Mouse (Mus musculus): ENCODE data around the gene Suv39h2. TPM values are rescaled to one million over a fixed set of nuclear protein-coding genes. Genes with fewer than 3 reads are reported as not detected.

The Suv39h2 gene
- polyA plus RNA-seq, 1 experiment from 2014 or later: 31.2 TPM

GRCm38 (mm10) chr2:3473891-3474290 lies 940 bp downstream of the Suv39h2 start:
- no peaks in the 10 kb centered on the region for H3K27me3 ChIP-seq
- peak overlapping the region; percentile 68 for H3K4me2 ChIP-seq (replicated peaks)
- peak overlapping the region; percentile 82 for H3K9ac ChIP-seq
- H3K9me3 ChIP-seq: no peaks in the 10 kb centered on the region
- no peak for ATAC-seq (ENCODE audit: insufficient number of reproducible peaks, insufficient read depth, low FRiP score, low TSS enrichment)
- peaks cover 10% of the 10 kb centered on the region for H3K4me1 ChIP-seq
- peak overlapping the region; percentile 95 for H3K27ac ChIP-seq
- 1% methylated on average over 12 of the region's 12 CpGs for WGBS
- peak overlapping the region; percentile 90 for H3K4me3 ChIP-seq
- peaks cover 4% of the 10 kb centered on the region; the same call in 1 of the 2 replicates for H3K36me3 ChIP-seq

GRCm38 (mm10) chr2:3456590-3456989 lies 18.2 kb downstream of the Suv39h2 start:
- Histone ChIP-seq H3K4me2 (replicated peaks) (no peak overlapping the region), H3K4me3 (no peak overlapping the region), H3K27ac (no peak overlapping the region), H3K4me1 (no peaks in the 10 kb centered on the region), H3K9me3 (no peaks in the 10 kb centered on the region), H3K9ac (no peak overlapping the region), H3K27me3 (no peaks in the 10 kb centered on the region), H3K36me3 (peaks cover 40% of the 10 kb centered on the region)
- ATAC-seq (ENCODE audit: insufficient number of reproducible peaks, insufficient read depth, low FRiP score, low TSS enrichment): no peak
- 78% methylated on average over 4 of the region's 4 CpGs for WGBS

- no peak for ATAC-seq (ENCODE audit: insufficient number of reproducible peaks, insufficient read depth, low FRiP score, low TSS enrichment)
- H3K4me3 ChIP-seq: no peak overlapping the region
- peaks cover 35% of the 10 kb centered on the region for H3K36me3 ChIP-seq
- no peak overlapping the region for H3K27ac ChIP-seq
- no peaks in the 10 kb centered on the region for H3K27me3 ChIP-seq
- H3K4me2 ChIP-seq (replicated peaks): no peak overlapping the region
- H3K9me3 ChIP-seq: no peaks in the 10 kb centered on the region
- no peak overlapping the region for H3K9ac ChIP-seq
- no peaks in the 10 kb centered on the region for H3K4me1 ChIP-seq
- 93% methylated on average over 3 of the region's 3 CpGs for WGBS
These were observed 21.7 kb downstream of the Suv39h2 start for GRCm38 (mm10) chr2:3453096-3453495.

GRCm38 (mm10) chr2:3449431-3449830 lies 25.4 kb downstream of the Suv39h2 start:
- Histone ChIP-seq H3K4me1 (no peaks in the 10 kb centered on the region), H3K9ac (no peak overlapping the region), H3K27me3 (no peaks in the 10 kb centered on the region), H3K4me3 (no peak overlapping the region), H3K4me2 (replicated peaks) (no peak overlapping the region), H3K36me3 (peaks cover 17% of the 10 kb centered on the region), H3K9me3 (no peaks in the 10 kb centered on the region), H3K27ac (no peak overlapping the region)
- no peak for ATAC-seq (ENCODE audit: insufficient number of reproducible peaks, insufficient read depth, low FRiP score, low TSS enrichment)
- WGBS: 83% methylated on average over 2 of the region's 2 CpGs

GRCm38 (mm10) chr2:3445984-3446383 lies 28.8 kb downstream of the Suv39h2 start:
- H3K4me2 ChIP-seq (replicated peaks): no peak overlapping the region
- no peak overlapping the region for H3K9ac ChIP-seq
- no peak for ATAC-seq (ENCODE audit: insufficient number of reproducible peaks, insufficient read depth, low FRiP score, low TSS enrichment)
- no peak overlapping the region for H3K4me3 ChIP-seq
- no peaks in the 10 kb centered on the region for H3K27me3 ChIP-seq
- H3K9me3 ChIP-seq: no peaks in the 10 kb centered on the region
- 92% methylated on average over 4 of the region's 4 CpGs for WGBS
- H3K36me3 ChIP-seq: peaks cover 5% of the 10 kb centered on the region
- no peaks in the 10 kb centered on the region for H3K4me1 ChIP-seq
- no peak overlapping the region for H3K27ac ChIP-seq

GRCm38 (mm10) chr2:3444206-3444605 lies 30.6 kb downstream of the Suv39h2 start:
- WGBS: 82% methylated on average over 7 of the region's 7 CpGs
- Histone ChIP-seq H3K27ac (no peak overlapping the region), H3K36me3 (peaks cover 5% of the 10 kb centered on the region; the same call in 1 of the 2 replicates), H3K27me3 (no peaks in the 10 kb centered on the region), H3K9ac (no peak overlapping the region), H3K9me3 (no peaks in the 10 kb centered on the region), H3K4me1 (no peaks in the 10 kb centered on the region), H3K4me2 (replicated peaks) (no peak overlapping the region), H3K4me3 (no peak overlapping the region)
- ATAC-seq (ENCODE audit: insufficient number of reproducible peaks, insufficient read depth, low FRiP score, low TSS enrichment): no peak

- Histone ChIP-seq H3K36me3 (no peaks in the 10 kb centered on the region), H3K4me3 (no peak overlapping the region), H3K4me2 (replicated peaks) (no peak overlapping the region), H3K9me3 (no peaks in the 10 kb centered on the region), H3K4me1 (no peaks in the 10 kb centered on the region), H3K9ac (no peak overlapping the region), H3K27ac (no peak overlapping the region), H3K27me3 (no peaks in the 10 kb centered on the region)
- no peak for ATAC-seq (ENCODE audit: insufficient number of reproducible peaks, insufficient read depth, low FRiP score, low TSS enrichment)
- WGBS: 46% methylated on average over 7 of the region's 7 CpGs
These were observed 36.9 kb downstream of the Suv39h2 start for GRCm38 (mm10) chr2:3437956-3438355.

- 88% methylated on average over 6 of the region's 6 CpGs for WGBS
- Histone ChIP-seq H3K4me1 (no peaks in the 10 kb centered on the region), H3K9ac (no peak overlapping the region), H3K4me2 (replicated peaks) (no peak overlapping the region), H3K4me3 (no peak overlapping the region), H3K36me3 (no peaks in the 10 kb centered on the region), H3K27me3 (no peaks in the 10 kb centered on the region), H3K9me3 (no peaks in the 10 kb centered on the region), H3K27ac (no peak overlapping the region)
- ATAC-seq (ENCODE audit: insufficient number of reproducible peaks, insufficient read depth, low FRiP score, low TSS enrichment): no peak
These were observed 39.3 kb downstream of the Suv39h2 start for GRCm38 (mm10) chr2:3435369-3436061.

GRCm38 (mm10) chr2:3430956-3431355 lies 43.9 kb downstream of the Suv39h2 start:
- ATAC-seq (ENCODE audit: insufficient number of reproducible peaks, insufficient read depth, low FRiP score, low TSS enrichment): no peak
- no peak overlapping the region for H3K4me3 ChIP-seq
- no peak overlapping the region for H3K4me2 ChIP-seq (replicated peaks)
- H3K27me3 ChIP-seq: no peaks in the 10 kb centered on the region
- H3K9ac ChIP-seq: no peak overlapping the region
- no peaks in the 10 kb centered on the region for H3K4me1 ChIP-seq
- H3K9me3 ChIP-seq: no peaks in the 10 kb centered on the region
- no peak overlapping the region for H3K27ac ChIP-seq
- 74% methylated on average over 9 of the region's 9 CpGs for WGBS
- no peaks in the 10 kb centered on the region for H3K36me3 ChIP-seq

GRCm38 (mm10) chr2:3424579-3424910 lies 50.3 kb downstream of the Suv39h2 start:
- no peaks in the 10 kb centered on the region for H3K36me3 ChIP-seq
- H3K4me3 ChIP-seq: peak overlapping the region; percentile 54
- peak overlapping the region; percentile 42 for H3K9ac ChIP-seq
- peak overlapping the region; percentile 85 for H3K4me2 ChIP-seq (replicated peaks)
- no peak overlapping the region for H3K27ac ChIP-seq
- peaks cover 10% of the 10 kb centered on the region; the same call in 1 of the 2 replicates for H3K4me1 ChIP-seq
- no peaks in the 10 kb centered on the region for H3K27me3 ChIP-seq
- WGBS: 8% methylated on average over 9 of the region's 10 CpGs
- ATAC-seq (ENCODE audit: insufficient number of reproducible peaks, insufficient read depth, low FRiP score, low TSS enrichment): no peak
- no peaks in the 10 kb centered on the region for H3K9me3 ChIP-seq

- H3K4me3 ChIP-seq: peak within 1 kb of the TSS; percentile 54
- WGBS: 1% methylated on average over 29 of the region's 29 CpGs
- peaks cover 10% of the 10 kb centered on the region; the same call in 1 of the 2 replicates for H3K4me1 ChIP-seq
- H3K4me2 ChIP-seq (replicated peaks): peak within 1 kb of the TSS; percentile 85
- H3K9ac ChIP-seq: peak within 1 kb of the TSS; percentile 42
- H3K27ac ChIP-seq: no peak within 1 kb of the TSS
- peak; percentile 96 for ATAC-seq (ENCODE audit: insufficient number of reproducible peaks, insufficient read depth, low FRiP score, low TSS enrichment)
- no peaks in the 10 kb centered on the region for H3K27me3 ChIP-seq
- H3K9me3 ChIP-seq: no peaks in the 10 kb centered on the region
- no peaks in the 10 kb centered on the region for H3K36me3 ChIP-seq
These were observed 50.8 kb downstream of the Suv39h2 start, which contains the start of gene Dclre1c for GRCm38 (mm10) chr2:3423841-3424578. TSS of gene Dclre1c (plus strand) at chr2:3424131.

GRCm38 (mm10) chr2:3422548-3422947 lies 52.3 kb downstream of the Suv39h2 start, which contains the start of gene Meig1:
TSS of gene Meig1 (minus strand) at chr2:3422648.
- no peak within 1 kb of the TSS for H3K27ac ChIP-seq
- H3K4me3 ChIP-seq: no peak within 1 kb of the TSS
- peaks cover 10% of the 10 kb centered on the region; the same call in 1 of the 2 replicates for H3K4me1 ChIP-seq
- H3K9ac ChIP-seq: no peak within 1 kb of the TSS
- peak within 1 kb of the TSS; percentile 85; the same call in 1 of the 2 replicates for H3K4me2 ChIP-seq (replicated peaks)
- WGBS: 69% methylated on average over 3 of the region's 3 CpGs
- H3K9me3 ChIP-seq: no peaks in the 10 kb centered on the region
- H3K36me3 ChIP-seq: no peaks in the 10 kb centered on the region
- no peak for ATAC-seq (ENCODE audit: insufficient number of reproducible peaks, insufficient read depth, low FRiP score, low TSS enrichment)
- peaks cover 7% of the 10 kb centered on the region; the same call in 1 of the 2 replicates for H3K27me3 ChIP-seq
